Mouse (Mus musculus): ENCODE measurements around the gene Anxa4. TPM values are rescaled to one million over a fixed set of nuclear protein-coding genes. Genes with fewer than 3 reads are reported as not detected.

Gene Anxa4
- polyA plus RNA-seq (2015; fragmentation: Nextera tagmentation; extraction: Ambion mirVana), result 167 and 208 TPM in 2 replicates

DNA sequence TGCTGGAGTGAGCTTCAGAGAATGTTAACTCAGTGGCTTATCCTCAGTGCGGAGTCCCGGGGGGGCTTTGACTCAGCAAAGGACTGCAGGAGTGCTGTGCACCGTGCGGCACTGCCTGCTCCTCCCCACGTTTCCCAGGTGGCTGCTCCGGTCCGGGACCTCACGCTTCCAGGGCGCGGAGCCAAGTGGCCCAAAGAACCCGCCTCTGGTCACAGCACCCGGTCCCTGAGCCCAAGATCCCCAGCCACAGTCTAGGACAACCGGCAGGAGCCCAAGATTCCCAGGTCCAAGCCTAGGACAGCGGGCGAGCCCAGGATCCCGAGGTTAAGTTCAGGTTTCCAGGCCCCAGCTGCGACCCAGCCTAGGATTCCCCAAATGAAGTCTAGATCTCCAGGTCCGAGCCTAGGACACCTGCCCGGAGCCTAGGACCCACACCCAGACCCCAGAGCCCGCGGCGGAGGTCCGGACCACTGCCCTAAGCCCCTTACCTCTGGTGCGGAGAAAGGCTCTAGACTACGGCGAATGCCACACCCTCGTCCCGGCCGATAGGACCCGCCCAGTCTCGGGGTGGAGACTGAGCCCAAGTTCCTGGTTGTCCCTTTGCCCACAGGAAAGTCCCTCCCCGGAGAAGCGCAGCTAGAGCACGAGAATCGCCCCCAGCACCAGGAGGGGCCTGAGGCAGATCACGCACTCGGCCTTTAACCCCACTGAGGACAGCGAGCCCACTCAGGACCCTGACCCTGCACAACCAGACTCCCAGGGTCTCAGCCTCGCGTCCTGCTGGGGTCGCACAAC lies at the start of gene Anxa4:
Anxa4 (minus strand) TSS at position 564 of the 795 bp plus-strand sequence.
- under 1% methylated on average over 41 of the region's 41 CpGs for WGBS
- Histone ChIP-seq H3K27me3 (replicated peaks; ENCODE audit: insufficient read depth, low read length) (no peaks in the 10 kb centered on the region), H3K9ac (replicated peaks; ENCODE audit: low read depth) (peak within 1 kb of the TSS; percentile 55), H3K4me1 (ENCODE audit: insufficient read depth, low read depth, low read length) (no peaks in the 10 kb centered on the region), H3K27ac (ENCODE audit: low read length) (peak within 1 kb of the TSS; percentile 39), H3K4me3 (ENCODE audit: low read depth, low read length) (peak within 1 kb of the TSS; percentile 58), H3K9me3 (ENCODE audit: low read length) (no peaks in the 10 kb centered on the region), H3K4me2 (replicated peaks; ENCODE audit: low read depth, low read length) (peak within 1 kb of the TSS; percentile 85), H3K36me3 (ENCODE audit: insufficient read depth, low read length) (no peaks in the 10 kb centered on the region)
- peak; percentile 88 for DNase-seq (ENCODE audit: low spot score)
- TF ChIP-seq CTCF (IDR thresholded peaks at IDR 0.05), result no peak
- no peak for TF ChIP-seq EP300 (IDR thresholded peaks at IDR 0.05)
- ATAC-seq, result peak; percentile 86

- TF ChIP-seq EP300 (IDR thresholded peaks at IDR 0.05), result no peak
- H3K27me3 ChIP-seq (replicated peaks; ENCODE audit: insufficient read depth, low read length), result no peaks in the 10 kb centered on the region
- no peak for DNase-seq (ENCODE audit: low spot score)
- no peaks in the 10 kb centered on the region for H3K4me1 ChIP-seq (ENCODE audit: insufficient read depth, low read depth, low read length)
- H3K9me3 ChIP-seq (ENCODE audit: low read length), result no peaks in the 10 kb centered on the region
- H3K4me2 ChIP-seq (replicated peaks; ENCODE audit: low read depth, low read length), result no peak overlapping the region
- WGBS, result 53% methylated on average over 3 of the region's 3 CpGs
- no peak overlapping the region for H3K27ac ChIP-seq (ENCODE audit: low read length)
- H3K36me3 ChIP-seq (ENCODE audit: insufficient read depth, low read length), result no peaks in the 10 kb centered on the region
- no peak overlapping the region for H3K9ac ChIP-seq (replicated peaks; ENCODE audit: low read depth)
- H3K4me3 ChIP-seq (ENCODE audit: low read depth, low read length), result no peak overlapping the region
- ATAC-seq, result no peak
Observed at GRCm38 (mm10) chr6:86841949-86842348, 48.6 kb upstream of the Anxa4 start.

GRCm38 (mm10) chr6:86839089-86839488 lies 45.7 kb upstream of the Anxa4 start:
- TF ChIP-seq EP300 (IDR thresholded peaks at IDR 0.05) (no peak), CTCF (IDR thresholded peaks at IDR 0.05) (no peak)
- Histone ChIP-seq H3K9me3 (ENCODE audit: low read length) (no peaks in the 10 kb centered on the region), H3K4me1 (ENCODE audit: insufficient read depth, low read depth, low read length) (no peaks in the 10 kb centered on the region), H3K9ac (replicated peaks; ENCODE audit: low read depth) (no peak overlapping the region), H3K36me3 (ENCODE audit: insufficient read depth, low read length) (no peaks in the 10 kb centered on the region), H3K27me3 (replicated peaks; ENCODE audit: insufficient read depth, low read length) (no peaks in the 10 kb centered on the region), H3K27ac (ENCODE audit: low read length) (no peak overlapping the region), H3K4me2 (replicated peaks; ENCODE audit: low read depth, low read length) (no peak overlapping the region), H3K4me3 (ENCODE audit: low read depth, low read length) (no peak overlapping the region)
- no peak for ATAC-seq
- no peak for DNase-seq (ENCODE audit: low spot score)
- WGBS, result 64% methylated on average over 2 of the region's 2 CpGs

- Histone ChIP-seq H3K9me3 (ENCODE audit: low read length) (no peaks in the 10 kb centered on the region), H3K4me1 (ENCODE audit: insufficient read depth, low read depth, low read length) (no peaks in the 10 kb centered on the region), H3K27ac (ENCODE audit: low read length) (peak overlapping the region; percentile 7; the same call in 1 of the 2 replicates), H3K4me2 (replicated peaks; ENCODE audit: low read depth, low read length) (no peak overlapping the region), H3K9ac (replicated peaks; ENCODE audit: low read depth) (no peak overlapping the region), H3K36me3 (ENCODE audit: insufficient read depth, low read length) (no peaks in the 10 kb centered on the region), H3K4me3 (ENCODE audit: low read depth, low read length) (no peak overlapping the region), H3K27me3 (replicated peaks; ENCODE audit: insufficient read depth, low read length) (no peaks in the 10 kb centered on the region)
- ATAC-seq (peak; percentile 65), DNase-seq (ENCODE audit: low spot score) (peak; percentile 76)
- WGBS, result 44% methylated on average over 13 of the region's 13 CpGs
- TF ChIP-seq EP300 (IDR thresholded peaks at IDR 0.05), result peak; percentile 53
- peak; percentile 25; the same call in 1 of the 2 replicates for TF ChIP-seq CTCF (IDR thresholded peaks at IDR 0.05)
Observed at GRCm38 (mm10) chr6:86832802-86833502, 39.6 kb upstream of the Anxa4 start.

GRCm38 (mm10) chr6:86830738-86831500 lies 37.5 kb upstream of the Anxa4 start:
- peak; percentile 82 for TF ChIP-seq EP300 (IDR thresholded peaks at IDR 0.05)
- no peak for TF ChIP-seq CTCF (IDR thresholded peaks at IDR 0.05)
- ATAC-seq, result peak; percentile 78

DNA sequence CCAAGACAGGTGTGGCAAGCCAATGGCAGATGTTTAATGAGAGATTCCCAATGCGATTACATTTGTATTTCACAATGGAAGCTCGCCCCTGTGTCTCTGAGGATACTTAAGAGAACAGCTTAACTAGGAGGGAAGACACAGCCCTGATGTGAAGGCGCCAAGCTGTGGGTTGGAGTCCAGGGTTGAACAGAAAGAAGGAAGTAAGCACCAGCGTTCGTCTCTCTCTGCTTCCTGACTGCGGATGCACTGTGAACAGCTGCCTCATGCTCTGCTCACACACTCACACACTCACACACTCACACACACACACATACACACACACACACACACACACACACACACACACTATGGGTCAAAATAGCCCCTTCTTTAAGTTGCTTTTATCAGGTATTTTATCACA lies 36.4 kb upstream of the Anxa4 start:
- WGBS, result 68% methylated on average over 6 of the region's 6 CpGs
- H3K9me3 ChIP-seq (ENCODE audit: low read length), result no peaks in the 10 kb centered on the region

More at GRCm38 (mm10) chr6:86830738-86831500, 37.5 kb upstream of the Anxa4 start:
- H3K27me3 ChIP-seq (replicated peaks; ENCODE audit: insufficient read depth, low read length), result no peaks in the 10 kb centered on the region
- H3K27ac ChIP-seq (ENCODE audit: low read length), result peak overlapping the region; percentile 86
- H3K4me3 ChIP-seq (ENCODE audit: low read depth, low read length), result no peak overlapping the region
- peak overlapping the region; percentile 22 for H3K4me2 ChIP-seq (replicated peaks; ENCODE audit: low read depth, low read length)
- no peaks in the 10 kb centered on the region for H3K9me3 ChIP-seq (ENCODE audit: low read length)
- no peaks in the 10 kb centered on the region for H3K36me3 ChIP-seq (ENCODE audit: insufficient read depth, low read length)
- H3K4me1 ChIP-seq (ENCODE audit: insufficient read depth, low read depth, low read length), result no peaks in the 10 kb centered on the region
- 37% methylated on average over 10 of the region's 10 CpGs for WGBS
- H3K9ac ChIP-seq (replicated peaks; ENCODE audit: low read depth), result no peak overlapping the region
- peak; percentile 80 for DNase-seq (ENCODE audit: low spot score)

More for the DNA sequence above, 36.4 kb upstream of the Anxa4 start:
- no peaks in the 10 kb centered on the region for H3K27me3 ChIP-seq (replicated peaks; ENCODE audit: insufficient read depth, low read length)
- no peak overlapping the region for H3K4me2 ChIP-seq (replicated peaks; ENCODE audit: low read depth, low read length)
- no peaks in the 10 kb centered on the region for H3K4me1 ChIP-seq (ENCODE audit: insufficient read depth, low read depth, low read length)
- H3K36me3 ChIP-seq (ENCODE audit: insufficient read depth, low read length), result no peaks in the 10 kb centered on the region
- DNase-seq (ENCODE audit: low spot score), result no peak
- H3K27ac ChIP-seq (ENCODE audit: low read length), result no peak overlapping the region
- ATAC-seq, result no peak
- TF ChIP-seq CTCF (IDR thresholded peaks at IDR 0.05), result no peak
- TF ChIP-seq EP300 (IDR thresholded peaks at IDR 0.05), result no peak
- no peak overlapping the region for H3K4me3 ChIP-seq (ENCODE audit: low read depth, low read length)
- H3K9ac ChIP-seq (replicated peaks; ENCODE audit: low read depth), result no peak overlapping the region
